Comparison of ENCODE assay signal across 24 mouse cellular contexts in the genomic region with DNA sequence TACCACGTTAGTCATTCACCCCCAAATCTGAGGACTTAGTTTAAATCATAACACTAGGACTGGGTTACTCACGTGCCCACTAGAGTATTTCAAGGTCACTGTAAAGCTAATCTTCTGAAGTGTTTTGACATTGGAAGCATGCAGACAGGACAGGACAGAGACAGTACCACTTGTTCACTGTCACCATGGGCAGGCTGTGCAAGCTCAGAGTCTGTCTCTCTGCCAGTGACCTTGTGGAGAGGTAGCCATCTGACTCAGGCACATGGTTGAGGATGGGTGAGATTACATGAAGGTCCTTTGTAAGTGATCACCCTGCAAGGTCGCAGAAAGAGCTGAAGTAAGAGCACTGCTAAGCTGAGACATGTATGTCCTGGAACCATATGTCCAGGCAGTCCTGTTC.
DNase-seq lines count a peak whose midpoint lies in the region; ATAC-seq and TF ChIP-seq lines count a peak whose summit lies in the region.
"Had no signal": no experiment of that assay in that cellular context is flagged by ENCODE, and none has a peak within 500 bp of the region (broad histone marks: within the 10 kb centered on the region; RNA-seq: fewer than 3 reads in every experiment).

No protein-coding gene starts in this region.

- peak; percentile 56 for ATAC-seq in heart, embryonic 11.5 days (replicated peaks; ENCODE audit: insufficient number of reproducible peaks, low FRiP score, low TSS enrichment)
- peak; percentile 93 for ATAC-seq in heart, postnatal 0 days (ENCODE audit: insufficient read depth, low read depth)
- ATAC-seq: activated CD4-positive, CD25-positive, alpha-beta regulatory T cell, adult 4 months; forebrain, embryonic 14.5 days had no signal

- no peaks in the 10 kb centered on the region for H3K9me3 ChIP-seq in heart, embryonic 11.5 days (replicated peaks; ENCODE audit: control insufficient read depth, low read length)
- H3K9me3 ChIP-seq in heart, postnatal 0 days (replicated peaks; ENCODE audit: control insufficient read depth, low read length): no peaks in the 10 kb centered on the region
- H3K9me3 ChIP-seq in embryonic facial prominence, embryonic 10.5 days: no peaks in the 10 kb centered on the region
- H3K9me3 ChIP-seq: embryonic facial prominence, embryonic 13.5 days; hindbrain, embryonic 12.5 days; kidney, embryonic 15.5 days; limb, embryonic 15.5 days; midbrain, embryonic 12.5 days had no signal

- no peaks in the 10 kb centered on the region for H3K27me3 ChIP-seq in heart, embryonic 11.5 days (ENCODE audit: control insufficient read depth, insufficient read depth, low read length)
- H3K27me3 ChIP-seq in heart, postnatal 0 days (ENCODE audit: control insufficient read depth, insufficient read depth, low read length): no peaks in the 10 kb centered on the region
- no peaks in the 10 kb centered on the region for H3K27me3 ChIP-seq in embryonic facial prominence, embryonic 10.5 days (replicated peaks; ENCODE audit: low read depth, poor library complexity, severe bottlenecking)
- H3K27me3 ChIP-seq: embryonic facial prominence, embryonic 13.5 days; hindbrain, embryonic 12.5 days; kidney, embryonic 15.5 days; limb, embryonic 15.5 days; midbrain, embryonic 12.5 days had no signal

- H3K4me2 ChIP-seq in heart, embryonic 11.5 days: no peak overlapping the region
- no peak overlapping the region for H3K4me2 ChIP-seq in heart, postnatal 0 days (ENCODE audit: low read depth, low read length)
- H3K4me2 ChIP-seq: embryonic facial prominence, embryonic 13.5 days; hindbrain, embryonic 12.5 days; kidney, embryonic 15.5 days; limb, embryonic 15.5 days; lung, embryonic 14.5 days; midbrain, embryonic 12.5 days had no signal

- no peak overlapping the region for H3K9ac ChIP-seq in heart, embryonic 11.5 days (ENCODE audit: low read depth, low read length)
- no peak overlapping the region for H3K9ac ChIP-seq in heart, postnatal 0 days (replicated peaks; ENCODE audit: low read depth, low read length)
- H3K9ac ChIP-seq: embryonic facial prominence, embryonic 13.5 days; hindbrain, embryonic 12.5 days; kidney, embryonic 15.5 days; limb, embryonic 15.5 days; liver, embryonic 14.5 days; lung, embryonic 14.5 days; midbrain, embryonic 12.5 days had no signal

- H3K4me3 ChIP-seq in heart, embryonic 11.5 days (ENCODE audit: low read depth, low read length): no peak overlapping the region
- no peak overlapping the region for H3K4me3 ChIP-seq in heart, postnatal 0 days (ENCODE audit: low read depth, low read length)
- no peak overlapping the region for H3K4me3 ChIP-seq in embryonic facial prominence, embryonic 10.5 days
- H3K4me3 ChIP-seq: embryonic facial prominence, embryonic 13.5 days; erythroblast, embryonic 14.5 days; hindbrain, embryonic 12.5 days; kidney, embryonic 15.5 days; limb, embryonic 15.5 days; midbrain, embryonic 12.5 days had no signal

- intact Hi-C loops in left cerebral cortex, postnatal 36 days (cut with DNase I): no loop called here

- H3K36me3 ChIP-seq in heart, embryonic 11.5 days (ENCODE audit: control insufficient read depth, insufficient read depth, low read length): peaks cover 49% of the 10 kb centered on the region
- H3K36me3 ChIP-seq in heart, postnatal 0 days (replicated peaks; ENCODE audit: control insufficient read depth, insufficient read depth, low read length): peaks cover 99% of the 10 kb centered on the region
- peaks cover 100% of the 10 kb centered on the region for H3K36me3 ChIP-seq in embryonic facial prominence, embryonic 10.5 days (replicated peaks)

- peak overlapping the region; percentile 65; the same call in 1 of the 2 replicates for H3K27ac ChIP-seq in heart, embryonic 11.5 days (ENCODE audit: low read depth, low read length)
- H3K27ac ChIP-seq in heart, postnatal 0 days (ENCODE audit: low read depth): peak overlapping the region; percentile 88
- H3K27ac ChIP-seq in embryonic facial prominence, embryonic 10.5 days (replicated peaks): no peak overlapping the region
- H3K27ac ChIP-seq: embryonic facial prominence, embryonic 13.5 days; hindbrain, embryonic 12.5 days; kidney, embryonic 15.5 days; limb, embryonic 15.5 days; liver, embryonic 14.5 days; midbrain, embryonic 12.5 days had no signal

- TF ChIP-seq EP300 in heart, postnatal 0 days (IDR thresholded peaks at IDR 0.05; ENCODE audit: low read depth): peak; percentile 88; the same call in 1 of the 2 replicates

- WGBS in heart, embryonic 11.5 days (ENCODE audit: insufficient replicate concordance): 61% methylated on average over 3 of the region's 3 CpGs
- WGBS in heart, postnatal 0 days: 38% methylated on average over 3 of the region's 3 CpGs
- 89% methylated on average over 3 of the region's 3 CpGs for WGBS in embryonic facial prominence, embryonic 10.5 days

- DNase-seq in adrenal gland, adult 8-10 months: peak; percentile 73
- peak; percentile 39 for DNase-seq in adrenal gland, postnatal 25 days
- DNase-seq in heart, postnatal 0 days (ENCODE audit: low spot score): peak; percentile 74
- DNase-seq in left cerebral cortex, postnatal 36 days (ENCODE audit: low spot score in 2 of 2): no peak
- DNase-seq in frontal cortex, postnatal 25 days (ENCODE audit: low spot score in 2 of 2): no peak
- DNase-seq in embryonic facial prominence, embryonic 10.5 days (ENCODE audit: low spot score): no peak
- no peak for DNase-seq in T-cell, adult 2 months (ENCODE audit: low spot score)
- DNase-seq: cerebellum, adult 2 months; cerebellum, postnatal 25 days; gastrocnemius, postnatal 36 days; kidney, adult 11 months; kidney, postnatal 36 days; left cerebral cortex, postnatal 4 days; lung, embryonic 14.5 days had no signal

- H3K4me1 ChIP-seq in heart, embryonic 11.5 days (ENCODE audit: control insufficient read depth, insufficient read depth, low read length): no peaks in the 10 kb centered on the region
- H3K4me1 ChIP-seq in heart, postnatal 0 days (ENCODE audit: control insufficient read depth, insufficient read depth): no peaks in the 10 kb centered on the region
- H3K4me1 ChIP-seq in embryonic facial prominence, embryonic 10.5 days: no peaks in the 10 kb centered on the region
- H3K4me1 ChIP-seq: embryonic facial prominence, embryonic 13.5 days; hindbrain, embryonic 12.5 days; kidney, embryonic 15.5 days; limb, embryonic 15.5 days; midbrain, embryonic 12.5 days had no signal

- TF ChIP-seq CTCF in heart, postnatal 0 days (IDR thresholded peaks at IDR 0.05; ENCODE audit: low read depth): no peak

Comparison
In these comparisons a context has a peak if more than half of its experiments do, and no peak if none do; other contexts are left out.
1. DNase-seq: peak in adrenal gland, adult 8-10 months (single experiment), adrenal gland, postnatal 25 days (single experiment) and heart, postnatal 0 days (single experiment); none in left cerebral cortex, postnatal 36 days (0 of 2), frontal cortex, postnatal 25 days (0 of 2), embryonic facial prominence, embryonic 10.5 days (single experiment) and T-cell, adult 2 months (single experiment).